Mouse (Mus musculus): ENCODE data around the gene Cep112. TPM values are rescaled to one million over a fixed set of nuclear protein-coding genes. Genes with fewer than 3 reads are reported as not detected.
A peak's percentile ranks its signal among the peaks of the same experiment; 100 is the strongest.

Cep112 gene
- polyA plus RNA-seq, 1 experiment from 2014 or later: 8.8 TPM

- ATAC-seq (replicated peaks; ENCODE audit: low FRiP score, low read depth) (no peak), DNase-seq (ENCODE audit: low spot score) (peak; percentile 41)
- no peaks in the 10 kb centered on the region for H3K36me3 ChIP-seq (ENCODE audit: insufficient read depth, low read length)
- no peak for TF ChIP-seq CTCF (IDR thresholded peaks at IDR 0.05; ENCODE audit: low read depth)
- H3K27ac ChIP-seq: no peak overlapping the region
- no peak overlapping the region for H3K9ac ChIP-seq (ENCODE audit: low read depth, low read length)
- 67% methylated on average over 4 of the region's 4 CpGs for WGBS
- H3K4me2 ChIP-seq (ENCODE audit: low read length): no peak overlapping the region
- no peak overlapping the region for H3K4me3 ChIP-seq (replicated peaks; ENCODE audit: low read depth, low read length)
- no peaks in the 10 kb centered on the region for H3K27me3 ChIP-seq (ENCODE audit: insufficient read depth, low read length)
- no peaks in the 10 kb centered on the region for H3K4me1 ChIP-seq (replicated peaks; ENCODE audit: insufficient read depth, low read length)
- H3K9me3 ChIP-seq (replicated peaks; ENCODE audit: low read length): no peaks in the 10 kb centered on the region
Measured at GRCm38 (mm10) chr11:108821771-108822170, 396.8 kb downstream of the Cep112 start.

- Histone ChIP-seq H3K9ac (ENCODE audit: low read depth, low read length) (no peak overlapping the region), H3K27ac (no peak overlapping the region), H3K9me3 (replicated peaks; ENCODE audit: low read length) (no peaks in the 10 kb centered on the region), H3K27me3 (ENCODE audit: insufficient read depth, low read length) (no peaks in the 10 kb centered on the region), H3K4me3 (replicated peaks; ENCODE audit: low read depth, low read length) (no peak overlapping the region), H3K36me3 (ENCODE audit: insufficient read depth, low read length) (no peaks in the 10 kb centered on the region), H3K4me2 (ENCODE audit: low read length) (no peak overlapping the region), H3K4me1 (replicated peaks; ENCODE audit: insufficient read depth, low read length) (no peaks in the 10 kb centered on the region)
- TF ChIP-seq CTCF (IDR thresholded peaks at IDR 0.05; ENCODE audit: low read depth): no peak
- 66% methylated on average over 7 of the region's 7 CpGs for WGBS
- no peak for ATAC-seq (replicated peaks; ENCODE audit: low FRiP score, low read depth)
- DNase-seq (ENCODE audit: low spot score): peak; percentile 32
Measured at GRCm38 (mm10) chr11:108822257-108822656, 397.3 kb downstream of the Cep112 start.

- H3K9ac ChIP-seq (ENCODE audit: low read depth, low read length): no peak overlapping the region
- no peaks in the 10 kb centered on the region for H3K27me3 ChIP-seq (ENCODE audit: insufficient read depth, low read length)
- TF ChIP-seq CTCF (IDR thresholded peaks at IDR 0.05; ENCODE audit: low read depth): no peak
- no peak for ATAC-seq (replicated peaks; ENCODE audit: low FRiP score, low read depth)
- no peak overlapping the region for H3K4me2 ChIP-seq (ENCODE audit: low read length)
- no peak for DNase-seq (ENCODE audit: low spot score)
- no peaks in the 10 kb centered on the region for H3K9me3 ChIP-seq (replicated peaks; ENCODE audit: low read length)
- no peaks in the 10 kb centered on the region for H3K36me3 ChIP-seq (ENCODE audit: insufficient read depth, low read length)
- no peak overlapping the region for H3K4me3 ChIP-seq (replicated peaks; ENCODE audit: low read depth, low read length)
- H3K27ac ChIP-seq: no peak overlapping the region
- H3K4me1 ChIP-seq (replicated peaks; ENCODE audit: insufficient read depth, low read length): no peaks in the 10 kb centered on the region
Measured at GRCm38 (mm10) chr11:108827321-108827720, 402.3 kb downstream of the Cep112 start.

GRCm38 (mm10) chr11:108828374-108829025 lies 403.5 kb downstream of the Cep112 start:
- TF ChIP-seq CTCF (IDR thresholded peaks at IDR 0.05; ENCODE audit: low read depth): no peak
- no peaks in the 10 kb centered on the region for H3K36me3 ChIP-seq (ENCODE audit: insufficient read depth, low read length)
- no peaks in the 10 kb centered on the region for H3K27me3 ChIP-seq (ENCODE audit: insufficient read depth, low read length)
- no peak overlapping the region for H3K4me3 ChIP-seq (replicated peaks; ENCODE audit: low read depth, low read length)
- H3K27ac ChIP-seq: no peak overlapping the region
- no peaks in the 10 kb centered on the region for H3K9me3 ChIP-seq (replicated peaks; ENCODE audit: low read length)
- no peak for ATAC-seq (replicated peaks; ENCODE audit: low FRiP score, low read depth)
- WGBS: 78% methylated on average over 4 of the region's 4 CpGs
- DNase-seq (ENCODE audit: low spot score): no peak
- no peaks in the 10 kb centered on the region for H3K4me1 ChIP-seq (replicated peaks; ENCODE audit: insufficient read depth, low read length)
- H3K4me2 ChIP-seq (ENCODE audit: low read length): no peak overlapping the region
- no peak overlapping the region for H3K9ac ChIP-seq (ENCODE audit: low read depth, low read length)

- no peaks in the 10 kb centered on the region for H3K9me3 ChIP-seq (replicated peaks; ENCODE audit: low read length)
- no peak overlapping the region for H3K4me2 ChIP-seq (ENCODE audit: low read length)
- no peaks in the 10 kb centered on the region for H3K36me3 ChIP-seq (ENCODE audit: insufficient read depth, low read length)
- 82% methylated on average over 4 of the region's 4 CpGs for WGBS
- ATAC-seq (replicated peaks; ENCODE audit: low FRiP score, low read depth): no peak
- no peak overlapping the region for H3K27ac ChIP-seq
- no peak overlapping the region for H3K4me3 ChIP-seq (replicated peaks; ENCODE audit: low read depth, low read length)
- H3K27me3 ChIP-seq (ENCODE audit: insufficient read depth, low read length): no peaks in the 10 kb centered on the region
- TF ChIP-seq CTCF (IDR thresholded peaks at IDR 0.05; ENCODE audit: low read depth): no peak
- no peak overlapping the region for H3K9ac ChIP-seq (ENCODE audit: low read depth, low read length)
- H3K4me1 ChIP-seq (replicated peaks; ENCODE audit: insufficient read depth, low read length): no peaks in the 10 kb centered on the region
- no peak for DNase-seq (ENCODE audit: low spot score)
Measured at GRCm38 (mm10) chr11:108836706-108837105, 411.7 kb downstream of the Cep112 start.

GRCm38 (mm10) chr11:108840195-108840594 lies 415.2 kb downstream of the Cep112 start:
- no peak overlapping the region for H3K4me2 ChIP-seq (ENCODE audit: low read length)
- WGBS: 78% methylated on average over 3 of the region's 3 CpGs
- TF ChIP-seq CTCF (IDR thresholded peaks at IDR 0.05; ENCODE audit: low read depth): no peak

GRCm38 (mm10) chr11:108842765-108843164 lies 417.8 kb downstream of the Cep112 start:
- Histone ChIP-seq H3K27me3 (ENCODE audit: insufficient read depth, low read length) (no peaks in the 10 kb centered on the region), H3K9ac (ENCODE audit: low read depth, low read length) (no peak overlapping the region), H3K27ac (no peak overlapping the region), H3K4me2 (ENCODE audit: low read length) (no peak overlapping the region), H3K36me3 (ENCODE audit: insufficient read depth, low read length) (no peaks in the 10 kb centered on the region), H3K9me3 (replicated peaks; ENCODE audit: low read length) (no peaks in the 10 kb centered on the region), H3K4me3 (replicated peaks; ENCODE audit: low read depth, low read length) (no peak overlapping the region), H3K4me1 (replicated peaks; ENCODE audit: insufficient read depth, low read length) (no peaks in the 10 kb centered on the region)
- ATAC-seq (replicated peaks; ENCODE audit: low FRiP score, low read depth) (no peak), DNase-seq (ENCODE audit: low spot score) (no peak)
- TF ChIP-seq CTCF (IDR thresholded peaks at IDR 0.05; ENCODE audit: low read depth): no peak
- 58% methylated on average over 2 of the region's 2 CpGs for WGBS

More at GRCm38 (mm10) chr11:108840195-108840594, 415.2 kb downstream of the Cep112 start:
- Histone ChIP-seq H3K4me3 (replicated peaks; ENCODE audit: low read depth, low read length) (no peak overlapping the region), H3K27me3 (ENCODE audit: insufficient read depth, low read length) (no peaks in the 10 kb centered on the region), H3K9me3 (replicated peaks; ENCODE audit: low read length) (no peaks in the 10 kb centered on the region), H3K36me3 (ENCODE audit: insufficient read depth, low read length) (no peaks in the 10 kb centered on the region), H3K9ac (ENCODE audit: low read depth, low read length) (no peak overlapping the region), H3K27ac (no peak overlapping the region), H3K4me1 (replicated peaks; ENCODE audit: insufficient read depth, low read length) (no peaks in the 10 kb centered on the region)
- no peak for DNase-seq (ENCODE audit: low spot score)
- ATAC-seq (replicated peaks; ENCODE audit: low FRiP score, low read depth): no peak
